Mouse (Mus musculus) lung, postnatal 0 days (tissue): Measurements from ENCODE around the gene Pir. TPM values are rescaled to one million over a fixed set of nuclear protein-coding genes. Genes with fewer than 3 reads are reported as not detected.
A peak's percentile ranks its signal among the peaks of the same experiment; 100 is the strongest.

ENCODE experiments used
- ATAC-seq: fragments of 200-750 bp; cut with Nextera tagmentation; 2 replicates; pipeline ENCODE4 v1.8.0; 2017; ENCODE audit warnings: moderate library complexity
- DNase-seq: peaks from one replicate; pipeline ENCODE4 v3.0.0-alpha.2; 2016; ENCODE audit warnings: low spot score
- H3K27ac ChIP-seq: fragments of 300-500 bp; sonication (generic); 2 replicates; pipeline ENCODE4 v1.5.1; 2014; ENCODE audit warnings: antibody characterized with exemption, mild to moderate bottlenecking, low read length, mixed read lengths
- H3K27me3 ChIP-seq: fragments of 300-500 bp; sonication (generic); replicated peaks from 2 replicates; pipeline ENCODE4 v1.6.1; 2014; ENCODE audit warnings: low read length, mixed read lengths; ENCODE audit not compliant: insufficient read depth
- H3K36me3 ChIP-seq: fragments of 300-500 bp; sonication (generic); 2 replicates; pipeline ENCODE4 v1.6.1; 2014; ENCODE audit warnings: low read length, mixed read lengths; ENCODE audit not compliant: insufficient read depth
- H3K4me1 ChIP-seq: fragments of 300-500 bp; sonication (generic); 2 replicates; pipeline ENCODE4 v1.6.1; 2014; ENCODE audit warnings: antibody characterized with exemption, low read depth, low read length, mixed read lengths; ENCODE audit not compliant: insufficient read depth
- H3K4me2 ChIP-seq: fragments of 300-500 bp; sonication (generic); replicated peaks from 2 replicates; pipeline ENCODE4 v1.6.1; 2014; ENCODE audit warnings: low read depth, mild to moderate bottlenecking, low read length, moderate library complexity, mixed read lengths
- H3K4me3 ChIP-seq: fragments of 300-500 bp; sonication (generic); 2 replicates; pipeline ENCODE4 v1.5.1; 2014; ENCODE audit warnings: low read depth, low read length
- H3K9ac ChIP-seq: fragments of 300-500 bp; sonication (generic); replicated peaks from 2 replicates; pipeline ENCODE4 v1.6.1; 2014; ENCODE audit warnings: low read depth, mild to moderate bottlenecking
- H3K9me3 ChIP-seq: fragments of 300-500 bp; sonication (generic); 2 replicates; pipeline ENCODE4 v1.6.1; 2016; ENCODE audit warnings: low read length, mixed read lengths
- CTCF ChIP-seq: IDR thresholded peaks from 2 replicates; pipeline ENCODE4 v1.5.1; 2016; ENCODE audit warnings: antibody characterized with exemption, mild to moderate bottlenecking
- EP300 ChIP-seq: IDR thresholded peaks from 2 replicates; pipeline ENCODE4 v1.6.1; 2016; ENCODE audit warnings: antibody characterized with exemption, mild to moderate bottlenecking, control low read depth
- WGBS: fragments of 180-500 bp; shearing (Covaris S2); extraction: QIAGEN DNeasy Blood & Tissue Kit; methylation state at CpG from one replicate; pipeline ENCODE4 v1.1.7; 2014; 5-methylcytosine and 5-hydroxymethylcytosine counted together
- polyA plus RNA-seq: library from polyadenylated mRNA; unstranded; fragments of >200 nt; fragmentation: Nextera tagmentation; extraction: Ambion mirVana; gene quantifications from 2 replicates; pipeline ENCODE4 v1.2.1, GENCODE M21; 2015

Gene Pir
- polyA plus RNA-seq, 1 experiment from 2014 or later, result 24.2 TPM

- no peak overlapping the region for H3K4me3 ChIP-seq
- H3K36me3 ChIP-seq, result no peaks in the 10 kb centered on the region
- DNase-seq, result no peak
- H3K4me2 ChIP-seq, result no peak overlapping the region
- H3K9me3 ChIP-seq, result no peaks in the 10 kb centered on the region
- no peak for ATAC-seq
- no peak overlapping the region for H3K9ac ChIP-seq
- 60% methylated on average over 4 of the region's 4 CpGs for WGBS
- no peaks in the 10 kb centered on the region for H3K27me3 ChIP-seq
- H3K4me1 ChIP-seq, result no peaks in the 10 kb centered on the region
- no peak for TF ChIP-seq EP300
- TF ChIP-seq CTCF, result no peak
- no peak overlapping the region for H3K27ac ChIP-seq
Observed at GRCm38 (mm10) chrX:164323391-164323913, 54.3 kb downstream of the Pir start.

- H3K27ac ChIP-seq, result no peak overlapping the region
- no peak overlapping the region for H3K4me2 ChIP-seq
- DNase-seq, result no peak
- TF ChIP-seq CTCF, result no peak
- TF ChIP-seq EP300, result no peak
- H3K27me3 ChIP-seq, result no peaks in the 10 kb centered on the region
- H3K36me3 ChIP-seq, result no peaks in the 10 kb centered on the region
- H3K4me1 ChIP-seq, result no peaks in the 10 kb centered on the region
- no peak for ATAC-seq
- H3K9me3 ChIP-seq, result no peaks in the 10 kb centered on the region
- H3K4me3 ChIP-seq, result no peak overlapping the region
- 73% methylated on average over 2 of the region's 2 CpGs for WGBS
- H3K9ac ChIP-seq, result no peak overlapping the region
Observed at GRCm38 (mm10) chrX:164330351-164330750, 61.2 kb downstream of the Pir start.

- no peaks in the 10 kb centered on the region for H3K36me3 ChIP-seq
- no peak for ATAC-seq
- H3K4me1 ChIP-seq, result no peaks in the 10 kb centered on the region
- no peak overlapping the region for H3K9ac ChIP-seq
- no peaks in the 10 kb centered on the region for H3K9me3 ChIP-seq
- WGBS, result 58% methylated on average over 3 of the region's 3 CpGs
- no peak for TF ChIP-seq CTCF
- no peak for TF ChIP-seq EP300
- H3K27me3 ChIP-seq, result no peaks in the 10 kb centered on the region
- no peak overlapping the region for H3K27ac ChIP-seq
- H3K4me3 ChIP-seq, result no peak overlapping the region
- DNase-seq, result no peak
- H3K4me2 ChIP-seq, result no peak overlapping the region
Observed at GRCm38 (mm10) chrX:164330766-164331165, 61.6 kb downstream of the Pir start.

- H3K4me1 ChIP-seq, result no peaks in the 10 kb centered on the region
- no peaks in the 10 kb centered on the region for H3K9me3 ChIP-seq
- H3K9ac ChIP-seq, result no peak overlapping the region
- H3K27ac ChIP-seq, result no peak overlapping the region
- DNase-seq, result no peak
- no peak overlapping the region for H3K4me2 ChIP-seq
- no peak overlapping the region for H3K4me3 ChIP-seq
- ATAC-seq, result no peak
- TF ChIP-seq EP300 (no peak), CTCF (no peak)
- H3K36me3 ChIP-seq, result no peaks in the 10 kb centered on the region
- 59% methylated on average over 4 of the region's 4 CpGs for WGBS
- H3K27me3 ChIP-seq, result no peaks in the 10 kb centered on the region
Observed at GRCm38 (mm10) chrX:164338591-164338990, 69.4 kb downstream of the Pir start.

- ATAC-seq (no peak), DNase-seq (no peak)
- H3K36me3 ChIP-seq, result no peaks in the 10 kb centered on the region
- TF ChIP-seq EP300 (no peak), CTCF (no peak)
- H3K9ac ChIP-seq, result no peak overlapping the region
- H3K27me3 ChIP-seq, result no peaks in the 10 kb centered on the region
- H3K27ac ChIP-seq, result no peak overlapping the region
- 75% methylated on average over 4 of the region's 4 CpGs for WGBS
- H3K4me2 ChIP-seq, result no peak overlapping the region
- H3K4me1 ChIP-seq, result no peaks in the 10 kb centered on the region
- H3K9me3 ChIP-seq, result no peaks in the 10 kb centered on the region
- H3K4me3 ChIP-seq, result no peak overlapping the region
Observed at GRCm38 (mm10) chrX:164345359-164345938, 76.3 kb downstream of the Pir start.

- peak; percentile 28 for DNase-seq
- 65% methylated on average over 3 of the region's 3 CpGs for WGBS
- no peaks in the 10 kb centered on the region for H3K27me3 ChIP-seq
- no peak for TF ChIP-seq CTCF
- TF ChIP-seq EP300, result no peak
- H3K36me3 ChIP-seq, result no peaks in the 10 kb centered on the region
- ATAC-seq, result no peak
- H3K4me2 ChIP-seq, result no peak overlapping the region
- H3K4me1 ChIP-seq, result no peaks in the 10 kb centered on the region
- no peaks in the 10 kb centered on the region for H3K9me3 ChIP-seq
- no peak overlapping the region for H3K4me3 ChIP-seq
- H3K9ac ChIP-seq, result no peak overlapping the region
- no peak overlapping the region for H3K27ac ChIP-seq
Observed at GRCm38 (mm10) chrX:164348937-164349336, 79.8 kb downstream of the Pir start.
